Mouse (Mus musculus) adrenal gland, postnatal 4 days (tissue): Measurements from ENCODE around the gene Pdha2. TPM values are rescaled to one million over a fixed set of nuclear protein-coding genes. Genes with fewer than 3 reads are reported as not detected.

ENCODE experiments used
- DNase-seq, 2 experiments: peaks; one replicate each; pipeline ENCODE4 v3.0.0; 2021 to 2022; ENCODE audit warnings: low spot score in 2 of 2, mixed read lengths in 2 of 2
- long read RNA-seq, 2 experiments: library from polyadenylated mRNA; stranded (forward); transcript quantifications; one replicate each; pipeline ENCODE4 v2.0.0; 2021
- total RNA-seq, 2 experiments: library from RNA; stranded (reverse); gene quantifications; 2 replicates each; pipeline ENCODE4 v1.2.3; 2021

Pdha2 gene
- not detected for total RNA-seq
- long read RNA-seq, experiment 1: 0 reads
- long read RNA-seq, experiment 2: 0 reads

GRCm38 (mm10) chr3:141212255-141212654, at the start of gene Pdha2:
Gene Pdha2, minus strand, starts transcription at chr3:141212355.
- no peak for DNase-seq

DNA sequence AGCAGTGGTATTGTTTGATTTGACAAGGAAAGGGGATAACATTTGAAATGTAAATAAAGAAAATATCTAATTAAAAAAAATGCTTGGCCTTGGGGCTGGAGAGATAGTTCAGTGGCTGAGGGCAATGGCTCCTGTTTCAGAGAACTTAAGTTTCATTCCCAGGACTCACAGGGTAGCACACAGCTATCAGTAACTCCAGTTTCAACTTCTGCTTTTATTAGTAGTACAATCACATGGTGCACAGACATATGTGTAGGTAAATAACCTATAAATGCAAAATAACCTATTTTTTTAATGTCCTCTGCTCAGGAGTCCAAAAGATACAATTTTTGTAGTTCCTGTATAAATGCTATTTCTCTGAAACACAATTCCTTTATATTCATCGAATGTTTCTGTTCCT, 48.4 kb upstream of the Pdha2 start:
- no peak for DNase-seq

- no peak for DNase-seq
Observed at GRCm38 (mm10) chr3:141251440-141251839, 39.3 kb upstream of the Pdha2 start.

DNA sequence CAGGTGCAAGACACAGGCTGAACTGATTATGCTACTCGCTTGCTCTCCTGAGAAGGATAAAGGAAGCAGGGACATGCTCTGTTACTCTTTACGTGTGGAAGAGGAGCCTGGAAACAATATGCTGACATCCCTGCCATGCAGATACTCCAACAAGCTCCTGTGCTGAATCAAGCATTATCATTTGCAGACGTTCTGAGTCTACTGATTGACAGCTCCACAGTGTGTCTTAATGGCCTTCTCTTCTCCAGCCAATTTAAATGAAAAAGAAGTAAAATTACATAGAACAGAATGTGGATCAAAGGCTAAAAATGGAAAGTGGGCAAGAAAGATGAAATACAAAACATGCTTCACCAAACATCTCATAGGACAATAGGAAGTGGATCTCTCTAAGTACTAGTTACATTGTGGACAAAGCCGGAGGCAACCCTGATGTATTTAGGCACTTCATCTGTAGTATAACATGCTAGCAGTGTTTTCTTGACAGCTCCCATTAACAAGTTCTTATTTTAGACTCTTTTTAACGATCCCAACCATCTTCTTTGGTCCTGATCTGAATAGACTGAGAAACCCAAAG, 32.7 kb upstream of the Pdha2 start:
- no peak for DNase-seq

GRCm38 (mm10) chr3:141238071-141238470, 25.9 kb upstream of the Pdha2 start:
- no peak for DNase-seq

DNA sequence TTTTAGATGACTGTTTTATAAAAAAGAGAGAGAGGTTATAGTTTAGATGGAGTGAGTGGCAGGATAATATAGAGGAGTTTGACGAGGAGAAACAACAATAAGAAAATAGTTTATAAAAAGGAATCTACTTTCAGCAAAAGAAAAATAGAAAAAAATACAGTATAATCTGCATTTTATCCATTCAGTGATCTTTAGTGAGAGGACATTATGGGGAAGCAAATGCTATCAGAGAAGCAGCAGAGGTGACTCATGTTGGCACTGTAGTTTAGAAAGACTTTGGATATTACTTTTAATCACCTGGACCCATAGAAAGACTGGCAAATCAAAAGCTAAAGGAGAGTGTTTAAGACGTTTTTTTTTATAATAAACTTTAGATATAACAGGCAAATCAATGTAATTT, 17.0 kb upstream of the Pdha2 start:
- DNase-seq: no peak

GRCm38 (mm10) chr3:141222339-141222738, 10.2 kb upstream of the Pdha2 start:
- no peak for DNase-seq

DNA sequence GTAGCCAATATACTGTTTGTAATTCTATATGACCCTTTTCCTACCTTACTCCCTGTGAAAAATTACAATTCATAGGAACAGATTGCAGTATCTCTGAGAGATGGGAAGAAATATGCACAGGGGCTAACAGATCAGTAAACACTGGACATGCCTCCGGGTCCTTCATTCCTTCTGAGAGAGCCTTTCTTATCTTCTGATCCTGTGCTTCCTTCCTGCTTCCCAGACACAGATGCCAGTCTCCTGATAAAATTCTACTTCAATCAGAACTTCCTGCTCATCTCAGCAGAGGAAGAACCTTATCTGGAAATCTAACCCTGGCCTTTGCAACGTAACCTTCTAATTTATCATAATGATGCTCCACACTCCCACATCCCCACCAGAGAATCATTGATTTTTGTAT, 6.4 kb upstream of the Pdha2 start:
- DNase-seq: no peak

DNA sequence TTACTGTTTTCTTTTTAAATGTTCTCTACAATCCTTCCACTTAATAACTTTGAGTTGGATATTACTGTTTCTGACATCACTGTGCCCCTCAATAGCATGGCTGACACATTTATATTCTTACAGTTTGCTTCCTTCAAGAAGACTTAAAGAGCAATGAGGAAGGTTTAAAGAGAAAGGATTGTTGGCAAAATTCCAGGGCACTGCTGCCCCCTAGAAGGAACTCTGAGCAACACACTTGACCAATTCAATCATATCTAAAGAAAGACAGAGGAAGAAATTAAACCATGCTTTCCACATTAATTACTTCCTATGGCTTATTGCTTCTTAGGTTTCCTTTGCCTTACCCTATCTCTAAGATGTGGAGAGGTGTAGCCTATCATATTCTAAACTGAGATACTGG, 4.8 kb upstream of the Pdha2 start:
- no peak for DNase-seq

DNA sequence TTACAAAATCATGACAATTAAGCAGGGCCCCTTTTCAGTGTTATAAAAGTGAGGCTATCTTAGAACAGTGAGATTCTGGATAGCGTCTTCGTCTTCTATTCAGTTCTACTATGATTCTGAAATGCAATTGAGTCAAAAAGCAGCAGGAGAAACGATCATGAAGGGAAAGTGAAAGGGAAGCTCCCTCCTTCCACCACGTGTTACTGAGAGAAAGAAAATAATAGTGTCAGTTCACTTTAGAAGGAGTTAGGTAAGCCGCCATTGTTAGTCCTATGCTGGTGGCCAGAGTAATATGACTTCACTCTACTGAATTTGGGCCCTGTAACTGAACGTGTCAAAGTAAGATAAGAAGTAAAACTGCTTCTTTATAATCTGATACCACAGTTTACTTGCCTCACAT, 4.1 kb upstream of the Pdha2 start:
- no peak for DNase-seq

DNA sequence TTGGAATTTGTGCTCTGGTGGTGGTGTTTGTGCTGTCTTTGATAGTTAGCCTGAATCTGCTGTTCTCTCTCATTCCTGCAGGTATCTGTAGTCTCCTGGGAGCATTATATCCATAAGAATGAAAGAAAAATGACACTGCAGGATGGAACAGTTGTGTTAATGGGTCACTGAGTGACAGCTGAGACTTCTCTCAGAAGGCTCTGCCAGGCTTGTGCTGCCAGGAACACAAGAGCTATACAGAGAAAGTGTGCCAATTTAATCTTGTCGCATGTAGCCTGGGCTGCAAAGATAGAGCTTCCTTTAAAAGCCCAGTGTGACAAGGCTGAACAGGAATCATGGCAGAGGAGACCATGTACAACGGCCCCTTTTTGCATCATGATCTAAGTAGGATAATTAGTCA, 2.6 kb upstream of the Pdha2 start:
- no peak for DNase-seq

- DNase-seq: no peak
Observed at GRCm38 (mm10) chr3:141214197-141214596, 2.0 kb upstream of the Pdha2 start.

DNA sequence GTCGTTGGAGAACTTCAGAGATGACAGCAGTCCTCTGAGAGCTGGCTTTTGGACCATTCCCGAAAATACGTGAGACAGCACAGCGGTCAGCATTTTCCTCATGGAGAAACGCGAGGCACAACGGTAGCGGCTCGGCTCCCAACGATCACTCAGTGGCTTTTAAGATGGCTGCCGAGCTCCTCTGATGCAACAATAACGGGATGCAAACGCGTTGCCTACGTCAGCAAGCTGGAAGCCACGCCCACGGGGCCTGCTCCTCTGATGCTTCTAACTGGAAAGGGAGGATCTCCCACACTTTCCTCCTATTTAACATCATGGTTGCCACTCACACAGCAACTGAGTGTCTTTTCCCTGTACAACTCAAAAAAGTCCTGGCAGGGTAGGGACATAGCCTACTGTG, 511 bp downstream of the Pdha2 start:
- DNase-seq: no peak

- no peak for DNase-seq
Observed at GRCm38 (mm10) chr3:141201766-141202165, 10.4 kb downstream of the Pdha2 start.

GRCm38 (mm10) chr3:141197308-141197861, 14.8 kb downstream of the Pdha2 start:
- no peak for DNase-seq

DNA sequence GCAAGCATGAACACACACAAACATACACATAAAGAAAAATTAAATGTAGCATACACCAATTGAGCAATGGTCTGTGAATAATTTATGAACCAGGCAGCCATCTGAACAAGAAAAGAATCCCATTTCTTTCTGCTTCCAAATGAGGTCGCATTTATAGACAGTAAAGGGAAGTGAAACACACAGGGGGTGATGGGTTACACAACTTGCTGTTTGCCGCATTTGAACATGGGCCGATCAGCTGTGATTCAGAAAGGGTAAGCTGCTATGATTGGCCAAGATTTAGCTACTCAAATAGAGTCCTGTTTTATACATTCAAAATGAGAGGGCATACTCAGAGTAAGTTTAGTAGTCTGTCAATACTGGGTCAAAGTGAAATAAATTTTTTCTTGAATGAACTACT, 20.5 kb downstream of the Pdha2 start:
- no peak for DNase-seq

DNA sequence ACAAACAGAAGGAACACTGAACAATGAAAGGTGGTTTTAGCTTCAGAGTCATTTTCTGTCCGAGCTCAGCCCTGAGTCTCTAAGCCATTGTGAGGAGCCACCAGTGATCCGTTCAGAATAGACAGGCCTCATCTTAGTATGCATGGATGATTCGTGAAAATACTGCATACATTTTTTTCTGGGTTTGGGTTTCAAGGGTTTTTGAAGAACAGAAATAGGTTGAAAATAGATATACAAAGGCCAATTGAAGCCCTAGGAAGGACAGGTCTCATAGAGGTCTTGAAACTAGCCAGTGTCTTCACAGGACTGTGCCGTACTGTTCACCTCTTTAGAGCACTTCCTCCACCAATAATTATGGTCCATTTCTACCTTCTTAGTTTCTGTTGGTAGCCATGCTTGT, 21.7 kb downstream of the Pdha2 start:
- DNase-seq: no peak

DNA sequence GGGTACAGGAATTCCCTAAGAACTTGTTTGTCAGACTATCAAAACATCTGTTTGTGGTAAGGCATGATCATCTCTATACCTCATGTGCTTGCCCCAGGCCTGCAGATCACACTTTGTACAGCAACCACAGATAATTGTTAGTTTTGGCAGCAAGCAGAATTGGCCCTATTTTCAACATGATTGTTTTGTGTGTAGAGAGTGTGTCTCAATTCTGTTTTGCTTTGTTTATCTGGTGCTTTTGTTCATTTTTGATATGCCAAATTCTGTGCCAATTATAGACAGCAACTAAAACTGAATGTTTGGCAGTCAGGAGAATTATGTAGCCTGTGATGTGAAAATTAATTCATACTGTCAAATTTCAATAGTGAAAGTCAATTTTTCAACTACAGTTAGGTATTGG, 51.2 kb downstream of the Pdha2 start:
- no peak for DNase-seq
